In the genomic region with DNA sequence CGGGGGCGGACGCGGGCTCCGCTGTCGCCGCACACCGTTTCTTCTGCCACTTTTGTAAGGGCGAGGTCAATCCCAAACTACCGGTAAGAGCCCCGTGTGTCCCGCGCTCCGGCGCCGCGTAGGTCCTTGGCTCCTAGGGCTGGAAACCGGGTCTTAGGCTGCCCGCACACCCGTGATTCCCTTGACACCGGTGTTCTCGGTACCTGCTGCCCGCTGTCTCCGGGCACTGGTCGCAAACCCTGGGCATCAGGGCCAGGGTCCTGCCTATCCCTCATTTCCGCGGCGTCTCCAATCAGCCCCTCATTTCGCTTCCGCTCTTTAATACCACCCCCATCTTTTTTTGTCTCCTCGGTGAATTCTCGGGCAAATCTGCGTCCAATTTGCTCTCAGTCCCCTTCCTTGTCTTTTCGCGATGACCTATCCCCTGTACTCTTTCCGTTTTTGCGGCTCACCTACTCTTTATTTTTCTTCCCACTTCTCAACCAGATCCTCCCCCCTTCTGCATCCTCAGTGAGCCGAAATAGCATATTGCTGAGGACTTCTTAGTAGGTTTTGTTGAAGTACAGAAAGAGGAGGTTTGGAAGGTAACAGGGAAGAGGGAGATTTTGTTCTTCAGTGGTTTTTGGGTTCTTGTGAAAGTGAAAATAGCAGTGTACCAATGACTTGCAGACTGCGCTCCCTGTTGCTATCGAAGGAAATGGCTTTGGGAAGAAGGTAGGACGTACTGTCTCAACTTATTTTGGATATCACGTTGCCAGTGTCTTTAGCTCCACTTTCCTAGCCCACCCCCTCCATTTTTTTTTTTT, we compare ENCODE assay signal across 8 mouse cellular contexts. TPM values are rescaled to one million over a fixed set of nuclear protein-coding genes. Genes with fewer than 3 reads are reported as not detected.
DNase-seq lines count a peak whose midpoint lies in the region; ATAC-seq lines count a peak whose summit lies in the region.

No protein-coding gene starts in this region.

- H3K36me3 ChIP-seq in hindbrain, embryonic 12.5 days, result peaks cover 12% of the 10 kb centered on the region
- H3K36me3 ChIP-seq in macrophage (ENCODE audit: inconsistent target), result peaks cover 9% of the 10 kb centered on the region

- H3K9ac ChIP-seq in hindbrain, embryonic 12.5 days, result peak overlapping the region; percentile 88

- peak overlapping the region; percentile 90 for H3K4me3 ChIP-seq in hindbrain, embryonic 12.5 days
- H3K4me3 ChIP-seq in macrophage (ENCODE audit: inconsistent target), result peak overlapping the region; percentile 97

- under 1% methylated on average over 41 of the region's 42 CpGs for WGBS in hindbrain, embryonic 12.5 days
- under 1% methylated on average over 41 of the region's 42 CpGs for WGBS in macrophage (ENCODE audit: missing documents)

- peaks cover 87% of the 10 kb centered on the region for H3K79me2 ChIP-seq in macrophage (ENCODE audit: inconsistent target)

- peak overlapping the region; percentile 58 for H3K4me2 ChIP-seq in hindbrain, embryonic 12.5 days (replicated peaks)

- H3K9me3 ChIP-seq in hindbrain, embryonic 12.5 days (replicated peaks), result no peaks in the 10 kb centered on the region

- no peaks in the 10 kb centered on the region for H3K27me3 ChIP-seq in hindbrain, embryonic 12.5 days

- ATAC-seq in hindbrain, embryonic 12.5 days (ENCODE audit: low FRiP score), result peak; percentile 69

- DNase-seq in gastrocnemius, adult 18-20 months (ENCODE audit: low spot score), result peak; percentile 16
- DNase-seq in gastrocnemius, postnatal 25 days, result no peak
- peak; percentile 76 for DNase-seq in A20 (ENCODE audit: low read depth, low spot score)
- peak; percentile 51 for DNase-seq in c-Kit-positive CD71-positive TER-119-positive erythroid progenitor cells, embryonic 14.5 days (ENCODE audit: low spot score)
- no peak for DNase-seq in urinary bladder, postnatal 14 days (ENCODE audit: low spot score)
- no peak for DNase-seq in layer of hippocampus, adult 11-12 months (ENCODE audit: low spot score)

- peak overlapping the region; percentile 91 for H3K27ac ChIP-seq in hindbrain, embryonic 12.5 days
- peak overlapping the region; percentile 91 for H3K27ac ChIP-seq in macrophage

- H3K4me1 ChIP-seq in hindbrain, embryonic 12.5 days, result peaks cover 22% of the 10 kb centered on the region

RNA-seq across cellular contexts. Expression of a gene that starts 0.6 kb away (rescaled TPM):
- 100 to 1,000 TPM in 1 of 2 experiments, 10 to 100 TPM in 1; 55.7 to 103 TPM for total RNA-seq in gastrocnemius, adult 18-20 months (2021)
- total RNA-seq in gastrocnemius, postnatal 25 days (2021), result 100 to 1,000 TPM in 1 of 2 experiments, 10 to 100 TPM in 1; 87.8 to 109 TPM
- polyA plus RNA-seq in hindbrain, embryonic 12.5 days (2016; fragmentation: Nextera tagmentation; extraction: Ambion mirVana), result 78.2 and 87.9 TPM in 2 replicates
- 10 to 100 TPM; 20.1 to 86.9 (median 44.5) TPM for total RNA-seq in macrophage (2018; cell fraction: chromatin; rRNA removed)
- total RNA-seq in macrophage (2018; cell fraction: cytosol; rRNA removed), result 100 to 1,000 TPM in 11 of 26 experiments, 10 to 100 TPM in 15; 73.2 to 117 (median 92.3) TPM
- 100 to 1,000 TPM in 1 of 26 experiments, 10 to 100 TPM in 25; 41.2 to 111 (median 55.1) TPM for total RNA-seq in macrophage (2018; cell fraction: nucleus; rRNA removed)
- polyA plus RNA-seq in macrophage (2018), result 72.8 to 94.2 TPM (median 85.6 TPM) in 3 replicates

RNA-seq across cellular contexts. Expression of a gene that starts 0.6 kb away (rescaled TPM):
- 10 to 100 TPM; 21.0 to 22.4 TPM for total RNA-seq in gastrocnemius, adult 18-20 months (2021)
- total RNA-seq in gastrocnemius, postnatal 25 days (2021), result 10 to 100 TPM; 18.0 to 20.6 TPM
- 35.9 and 36.0 TPM in 2 replicates for polyA plus RNA-seq in hindbrain, embryonic 12.5 days (2016; fragmentation: Nextera tagmentation; extraction: Ambion mirVana)
- total RNA-seq in macrophage (2018; cell fraction: chromatin; rRNA removed), result 100 to 1,000 TPM in 3 of 26 experiments, 10 to 100 TPM in 23; 37.0 to 166 (median 81.2) TPM
- 10 to 100 TPM; 22.4 to 52.3 (median 39.1) TPM for total RNA-seq in macrophage (2018; cell fraction: cytosol; rRNA removed)
- total RNA-seq in macrophage (2018; cell fraction: nucleus; rRNA removed), result 100 to 1,000 TPM in 1 of 26 experiments, 10 to 100 TPM in 25; 34.1 to 161 (median 53.5) TPM
- polyA plus RNA-seq in macrophage (2018), result 25.2 to 36.6 TPM (median 28.8 TPM) in 3 replicates

RNA-seq across cellular contexts. Expression of a gene that starts 19.7 kb away (rescaled TPM):
- total RNA-seq in gastrocnemius, adult 18-20 months (2021), result under 1 TPM; 0.50 to 0.76 TPM
- under 1 TPM; 0.56 to 0.67 TPM for total RNA-seq in gastrocnemius, postnatal 25 days (2021)
- polyA plus RNA-seq in hindbrain, embryonic 12.5 days (2016; fragmentation: Nextera tagmentation; extraction: Ambion mirVana), result 10.9 and 13.9 TPM in 2 replicates
- total RNA-seq in macrophage (2018; cell fraction: chromatin; rRNA removed), result 10 to 100 TPM in 3 of 26 experiments, 1 to 10 TPM in 10, under 1 TPM in 8, not detected in 5; 0.58 to 79.2 (median 1.6) TPM
- total RNA-seq in macrophage (2018; cell fraction: cytosol; rRNA removed), result 1 to 10 TPM in 2 of 26 experiments, under 1 TPM in 23, not detected in 1; 0.14 to 3.4 (median 0.35) TPM
- 10 to 100 TPM in 2 of 26 experiments, 1 to 10 TPM in 15, under 1 TPM in 9; 0.51 to 71.5 (median 1.2) TPM for total RNA-seq in macrophage (2018; cell fraction: nucleus; rRNA removed)
- polyA plus RNA-seq in macrophage (2018), result 0.20 TPM in 1 of 3 replicates, not detected in the others

RNA-seq across cellular contexts. Expression of a gene that starts 31.8 kb away (rescaled TPM):
- total RNA-seq in gastrocnemius, adult 18-20 months (2021), result 1 to 10 TPM; 6.1 to 7.5 TPM
- total RNA-seq in gastrocnemius, postnatal 25 days (2021), result 1 to 10 TPM; 6.5 to 6.9 TPM
- 48.2 and 55.0 TPM in 2 replicates for polyA plus RNA-seq in hindbrain, embryonic 12.5 days (2016; fragmentation: Nextera tagmentation; extraction: Ambion mirVana)
- 10 to 100 TPM; 10.7 to 96.0 (median 49.5) TPM for total RNA-seq in macrophage (2018; cell fraction: chromatin; rRNA removed)
- 10 to 100 TPM in 18 of 26 experiments, 1 to 10 TPM in 8; 7.5 to 16.6 (median 12.2) TPM for total RNA-seq in macrophage (2018; cell fraction: cytosol; rRNA removed)
- total RNA-seq in macrophage (2018; cell fraction: nucleus; rRNA removed), result 10 to 100 TPM in 25 of 26 experiments, 1 to 10 TPM in 1; 8.5 to 76.7 (median 28.4) TPM
- 13.0 to 14.5 TPM (median 14.1 TPM) in 3 replicates for polyA plus RNA-seq in macrophage (2018)

RNA-seq across cellular contexts. Expression of a gene that starts 58.1 kb away (rescaled TPM):
- under 1 TPM; 0.18 to 0.31 TPM for total RNA-seq in gastrocnemius, adult 18-20 months (2021)
- total RNA-seq in gastrocnemius, postnatal 25 days (2021), result under 1 TPM; 0.51 to 0.67 TPM
- polyA plus RNA-seq in hindbrain, embryonic 12.5 days (2016; fragmentation: Nextera tagmentation; extraction: Ambion mirVana), result 0.57 and 0.58 TPM in 2 replicates
- 1 to 10 TPM in 5 of 26 experiments, under 1 TPM in 11, not detected in 10; 0.17 to 4.4 (median 0.39) TPM for total RNA-seq in macrophage (2018; cell fraction: chromatin; rRNA removed)
- total RNA-seq in macrophage (2018; cell fraction: cytosol; rRNA removed), result under 1 TPM in 12 of 26 experiments, not detected in 14; 0.03 to 0.48 (median 0.05) TPM
- total RNA-seq in macrophage (2018; cell fraction: nucleus; rRNA removed), result 1 to 10 TPM in 4 of 26 experiments, under 1 TPM in 6, not detected in 16; 0.11 to 1.7 (median 0.52) TPM
- polyA plus RNA-seq in macrophage (2018), result 0.03 to 0.07 TPM in 2 of 3 replicates, not detected in the other

Comparison
In these comparisons a context has a peak if more than half of its experiments do, and no peak if none do; other contexts are left out.
1. DNase-seq: peak in gastrocnemius, adult 18-20 months (single experiment), A20 (single experiment) and c-Kit-positive CD71-positive TER-119-positive erythroid progenitor cells, embryonic 14.5 days (single experiment); none in gastrocnemius, postnatal 25 days (single experiment), urinary bladder, postnatal 14 days (single experiment) and layer of hippocampus, adult 11-12 months (single experiment).